Mouse (Mus musculus) layer of hippocampus, adult 11-12 months (tissue): Measurements from ENCODE around the gene Ptbp1.

ENCODE experiments used
- DNase-seq: peaks from one replicate; pipeline ENCODE4 v3.0.0; 2022; ENCODE audit warnings: low spot score

Gene Ptbp1

GRCm38 (mm10) chr10:79834769-79835398 is 19.3 kb upstream of the Ptbp1 start:
- DNase-seq: peak; percentile 69

GRCm38 (mm10) chr10:79836918-79837317 is 17.3 kb upstream of the Ptbp1 start:
- DNase-seq: no peak

GRCm38 (mm10) chr10:79838151-79838550 is 16.1 kb upstream of the Ptbp1 start:
- DNase-seq: no peak

GRCm38 (mm10) chr10:79840091-79840490 is 14.1 kb upstream of the Ptbp1 start:
- DNase-seq: no peak

GRCm38 (mm10) chr10:79840644-79841551 is 13.3 kb upstream of the Ptbp1 start:
- peak; percentile 68 for DNase-seq

- DNase-seq: no peak
These were observed 11.9 kb upstream of the Ptbp1 start for GRCm38 (mm10) chr10:79842322-79842721.

- DNase-seq: no peak
These were observed 10.8 kb upstream of the Ptbp1 start for GRCm38 (mm10) chr10:79843476-79843875.

GRCm38 (mm10) chr10:79846553-79846952 is 7.7 kb upstream of the Ptbp1 start:
- no peak for DNase-seq

GRCm38 (mm10) chr10:79849941-79850628 is 4.1 kb upstream of the Ptbp1 start:
- no peak for DNase-seq

- DNase-seq: no peak
These were observed 2.6 kb upstream of the Ptbp1 start for GRCm38 (mm10) chr10:79851653-79852052.

- DNase-seq: no peak
These were observed 2.0 kb upstream of the Ptbp1 start for GRCm38 (mm10) chr10:79852107-79852789.

GRCm38 (mm10) chr10:79852827-79853226 is 1.4 kb upstream of the Ptbp1 start:
- DNase-seq: no peak

- peak; percentile 86 for DNase-seq
These were observed 835 bp upstream of the Ptbp1 start for GRCm38 (mm10) chr10:79853392-79853791.

- no peak for DNase-seq
These were observed 744 bp downstream of the Ptbp1 start for GRCm38 (mm10) chr10:79854801-79855541.

GRCm38 (mm10) chr10:79855558-79856184 is 1.4 kb downstream of the Ptbp1 start:
- DNase-seq: no peak

GRCm38 (mm10) chr10:79856280-79856679 is 2.1 kb downstream of the Ptbp1 start:
- no peak for DNase-seq

- DNase-seq: no peak
These were observed 2.7 kb downstream of the Ptbp1 start for GRCm38 (mm10) chr10:79856704-79857451.

- DNase-seq: peak; percentile 74
These were observed 3.2 kb downstream of the Ptbp1 start for GRCm38 (mm10) chr10:79857452-79857811.

GRCm38 (mm10) chr10:79857894-79858293 is 3.7 kb downstream of the Ptbp1 start:
- DNase-seq: no peak

GRCm38 (mm10) chr10:79858416-79859074 is 4.3 kb downstream of the Ptbp1 start:
- peak; percentile 79 for DNase-seq
